Mouse (Mus musculus): ENCODE results near the gene Trappc3.
A peak's percentile ranks its signal among the peaks of the same experiment; 100 is the strongest.

The Trappc3 gene

DNA sequence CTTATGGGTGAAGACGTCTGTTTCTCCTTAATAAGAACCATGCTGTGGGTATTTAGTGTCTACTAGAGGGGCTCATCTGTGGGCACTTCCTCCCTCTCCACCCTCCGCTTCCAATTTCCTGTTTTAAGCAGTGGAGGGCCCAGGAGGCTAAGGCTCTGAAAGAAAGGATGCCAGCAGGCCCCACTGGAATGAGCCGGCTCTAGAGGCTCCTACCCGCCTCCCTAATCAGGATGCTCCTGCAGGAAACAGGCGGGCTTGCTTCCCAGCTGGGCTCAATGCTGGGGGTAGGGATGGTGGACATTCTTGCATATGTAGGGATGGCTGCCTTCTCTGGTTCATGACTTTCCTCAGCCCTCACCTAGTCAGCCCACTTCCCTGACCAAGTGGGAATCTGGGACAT is 51.1 kb downstream of the Trappc3 start:
- DNase-seq (ENCODE audit: low spot score), result no peak

GRCm38 (mm10) chr4:126314393-126314792 is 52.3 kb downstream of the Trappc3 start:
- peak; percentile 51 for DNase-seq (ENCODE audit: low spot score)

DNA sequence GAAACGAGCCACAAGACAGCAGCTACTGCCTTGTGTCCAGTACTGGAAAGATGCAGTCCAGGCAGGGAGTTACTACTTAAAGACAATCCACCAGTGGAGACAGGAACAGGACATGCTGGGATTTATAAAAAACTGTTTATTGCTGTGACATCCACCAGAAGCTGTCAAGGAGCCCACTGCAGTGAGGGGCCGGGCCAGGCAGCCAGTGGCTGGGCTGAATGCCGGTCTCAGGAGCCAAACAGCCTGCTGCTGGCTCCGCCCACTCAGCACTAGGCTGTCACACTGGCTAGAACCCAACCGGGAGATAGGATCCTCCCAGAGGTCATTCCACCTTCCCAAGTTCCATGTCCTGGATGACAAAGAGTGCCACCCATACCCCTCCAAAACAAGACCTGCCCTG is 53.8 kb downstream of the Trappc3 start:
- no peak for DNase-seq (ENCODE audit: low spot score)

GRCm38 (mm10) chr4:126316443-126317040 is 54.4 kb downstream of the Trappc3 start:
- DNase-seq (ENCODE audit: low spot score), result no peak

DNA sequence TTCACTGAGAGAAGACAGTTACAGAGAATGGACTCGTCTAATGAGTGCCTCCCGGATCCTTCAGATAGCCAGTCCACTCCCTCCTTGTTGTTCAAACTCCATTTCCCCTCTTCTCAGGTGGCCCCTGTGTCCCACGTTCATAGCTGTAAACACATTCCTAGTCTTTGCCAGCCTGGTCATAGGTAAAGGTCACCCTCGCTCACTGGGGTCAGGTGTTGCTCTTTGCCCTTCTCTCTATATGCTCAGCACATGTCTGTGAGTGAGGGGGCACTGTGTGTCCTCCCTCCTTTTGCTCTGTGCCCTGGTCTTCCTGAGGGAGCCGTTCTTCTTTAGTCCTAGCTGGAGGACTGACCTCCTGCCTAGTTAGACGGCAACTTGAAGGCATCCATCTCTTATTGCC is 57.7 kb downstream of the Trappc3 start:
- no peak for DNase-seq (ENCODE audit: low spot score)

- peak; percentile 97 for DNase-seq (ENCODE audit: low spot score)
Measured at GRCm38 (mm10) chr4:126321111-126321853, 59.2 kb downstream of the Trappc3 start, which contains the start of gene Adprhl2. TSS of gene Adprhl2 (minus strand) at chr4:126321703.

GRCm38 (mm10) chr4:126321854-126322511 is 59.9 kb downstream of the Trappc3 start:
- DNase-seq (ENCODE audit: low spot score), result no peak

- DNase-seq (ENCODE audit: low spot score), result no peak
Measured at GRCm38 (mm10) chr4:126322646-126323045, 60.5 kb downstream of the Trappc3 start.

DNA sequence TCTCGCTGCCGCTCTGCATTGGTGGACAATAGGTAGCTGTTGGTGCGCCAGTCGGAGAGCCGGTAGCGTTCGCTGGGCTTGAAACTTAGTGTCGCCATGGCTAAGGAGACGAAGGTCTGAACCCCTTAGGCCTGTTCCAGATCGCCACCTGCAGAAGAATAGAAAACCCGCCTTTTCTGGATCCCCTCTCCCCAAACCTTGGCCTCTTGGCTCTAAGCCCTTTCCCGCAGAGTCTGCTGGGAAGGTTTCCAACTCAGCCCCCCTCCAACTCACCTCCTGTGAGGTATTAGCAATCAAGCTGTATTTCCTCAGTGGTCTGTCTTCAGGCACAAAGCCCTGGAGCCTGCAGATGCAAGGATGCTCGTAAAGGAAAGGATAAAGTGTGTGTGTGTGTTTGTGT is 62.7 kb downstream of the Trappc3 start:
- no peak for DNase-seq (ENCODE audit: low spot score)

DNA sequence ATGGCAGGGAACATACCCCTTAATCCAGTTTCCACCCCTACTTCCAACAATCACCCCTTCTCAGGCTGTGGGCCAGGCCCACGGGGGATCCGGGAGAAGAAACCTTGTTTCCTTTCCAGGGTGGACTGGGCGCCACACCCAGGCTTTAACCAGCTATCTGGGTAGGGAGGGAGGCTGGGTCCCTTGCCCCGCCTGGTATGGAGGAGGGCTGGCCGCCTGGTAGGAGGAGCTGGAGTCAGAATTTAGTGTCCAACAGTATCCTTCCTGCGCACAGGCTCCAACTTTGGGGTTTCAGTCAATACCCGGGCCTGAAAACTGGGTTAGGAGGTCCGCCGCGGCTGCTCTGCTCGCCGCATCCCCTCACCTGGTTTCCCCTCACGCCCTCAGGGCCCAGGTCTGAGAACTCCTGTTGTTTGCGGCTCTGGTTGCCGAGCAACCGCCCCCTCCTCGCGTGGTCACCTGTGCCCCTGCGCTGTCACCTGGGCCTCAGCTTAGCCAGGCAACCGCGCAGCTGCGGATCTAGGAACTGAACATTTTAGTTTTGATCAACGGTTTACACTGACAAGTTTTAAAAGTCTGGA is 63.2 kb downstream of the Trappc3 start, which contains the start of gene Tekt2:
Gene Tekt2 (minus strand): TSS at position 408 of the 581 bp plus-strand sequence.
- peak; percentile 35 for DNase-seq (ENCODE audit: low spot score)
